Mouse (Mus musculus) kidney, adult 2 months (tissue): ENCODE measurements around the gene Rbm19.

Experiments used
- CTCF ChIP-seq: fragments of 200-500 bp; conservative IDR thresholded peaks from 2 replicates; pipeline ENCODE4 v1.5.1; 2011; ENCODE audit warnings: low read depth, mild to moderate bottlenecking, control low read depth, low read length, moderate library complexity, mixed read lengths; ENCODE audit not compliant: insufficient read depth, insufficient read length
- POLR2A ChIP-seq: fragments of 200-500 bp; IDR thresholded peaks from one replicate; pipeline ENCODE4 v1.6.1; 2011; ENCODE audit warnings: low read depth, low read length, control low read depth

DNA sequence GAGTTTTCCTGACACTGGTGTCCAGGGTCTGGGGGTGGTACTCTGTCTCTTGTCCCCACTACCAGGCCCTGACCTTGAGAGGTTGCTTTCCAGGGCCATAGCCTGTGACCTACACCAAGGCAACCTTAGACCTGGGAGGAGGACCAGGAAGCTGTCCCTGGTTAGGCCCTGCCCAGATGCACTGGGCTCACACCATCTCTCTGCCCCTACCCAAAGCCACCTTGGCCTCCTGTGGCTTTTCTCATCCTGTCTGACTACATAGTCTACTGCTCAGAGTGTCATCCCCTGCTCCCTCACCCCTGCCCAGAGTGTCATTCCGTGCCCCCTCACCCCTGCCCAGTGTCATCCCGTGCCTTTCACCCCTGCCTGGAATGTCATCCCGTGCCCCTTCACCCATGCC is 19.6 kb downstream of the Rbm19 start:
- TF ChIP-seq CTCF (no peak), POLR2A (no peak)
